Mouse (Mus musculus): Measurements from ENCODE around the gene Slc26a5.

DNA sequence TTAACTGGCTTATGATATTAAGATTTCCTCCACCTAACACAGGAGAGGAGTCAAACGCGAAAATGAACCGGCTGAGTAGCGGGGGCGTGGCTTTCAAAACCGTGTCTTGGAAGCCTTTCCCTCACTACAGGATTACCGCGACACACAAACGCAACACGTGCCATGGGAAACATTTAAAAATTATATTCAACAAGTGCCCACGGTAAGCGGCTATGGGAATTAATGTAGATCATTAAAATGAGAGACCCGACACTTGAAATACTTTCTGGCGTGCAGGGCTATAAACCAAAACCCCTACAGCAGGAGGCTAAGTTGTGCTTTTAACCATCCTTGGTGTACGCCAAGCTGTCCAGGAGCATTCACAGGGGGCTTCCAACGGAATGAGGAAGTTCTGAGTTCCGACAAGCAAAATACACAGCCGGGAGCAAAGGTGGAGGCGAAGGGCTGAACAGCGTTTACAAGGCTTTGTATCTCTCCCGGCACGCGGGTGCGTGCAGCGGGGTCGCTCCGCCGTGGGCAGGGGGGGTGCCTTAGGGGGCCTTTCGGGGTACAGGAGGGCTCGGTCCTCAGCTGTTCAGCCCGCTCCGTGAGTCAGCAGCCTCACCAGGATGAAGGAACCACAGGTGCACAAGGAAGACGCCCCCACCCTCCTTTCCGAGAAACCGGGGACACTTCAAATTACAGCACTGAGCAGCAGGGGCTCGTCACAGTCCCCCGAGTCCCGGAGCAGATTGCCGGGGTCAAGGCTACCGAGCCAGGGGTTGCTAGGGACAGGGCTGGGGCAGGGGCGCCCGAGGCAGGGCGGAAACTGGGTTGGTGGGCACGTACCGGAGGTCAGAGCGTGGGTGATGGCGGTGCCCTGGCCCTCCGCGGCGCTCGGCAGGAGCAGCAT lies 81.0 kb downstream of the Slc26a5 start:
- TF ChIP-seq POLR2A (IDR thresholded peaks at IDR 0.05; ENCODE audit: insufficient read length, low read depth) (no peak), MAX (IDR thresholded peaks at IDR 0.05; ENCODE audit: low read depth) (no peak), MYOD1 (IDR thresholded peaks at IDR 0.05; ENCODE audit: control insufficient read depth in 1 of 3, insufficient read length in 2 of 3, low read depth in 2 of 3) (peak in 1 of 3 experiments; percentile 40), E2F4 (IDR thresholded peaks at IDR 0.05; ENCODE audit: insufficient read depth) (no peak), POLR2AphosphoS2 (IDR thresholded peaks at IDR 0.05; ENCODE audit: insufficient read length, low read depth) (no peak), USF1 (IDR thresholded peaks at IDR 0.05; ENCODE audit: low read depth) (no peak), CEBPB (IDR thresholded peaks at IDR 0.05; ENCODE audit: insufficient read depth, poor library complexity, severe bottlenecking) (no peak), TCF12 (IDR thresholded peaks at IDR 0.05; ENCODE audit: insufficient read depth, poor library complexity, severe bottlenecking) (no peak), MYOG (IDR thresholded peaks at IDR 0.05; ENCODE audit: control insufficient read depth in 1 of 3, insufficient read depth in 1 of 3, insufficient read length in 2 of 3, low read depth in 2 of 3) (no peak), REST (IDR thresholded peaks at IDR 0.05; ENCODE audit: insufficient read depth, insufficient read length) (no peak), TCF3 (IDR thresholded peaks at IDR 0.05; ENCODE audit: insufficient read length, low read depth) (no peak)

Measured in myocyte (in vitro differentiated cells).